Mouse (Mus musculus): Measurements from ENCODE around the gene Gm340.

The Gm340 gene

GRCm38 (mm10) chr19:41581706-41582420 lies at the start of gene Gm340:
Gm340 (plus strand) TSS chr19:41582370.
- DNase-seq (ENCODE audit: low spot score), result no peak

GRCm38 (mm10) chr19:41534021-41534420 lies 48.1 kb upstream of the Gm340 start:
- no peak for DNase-seq (ENCODE audit: low spot score)

GRCm38 (mm10) chr19:41556981-41557380 lies 25.2 kb upstream of the Gm340 start:
- DNase-seq (ENCODE audit: low spot score), result no peak

- DNase-seq (ENCODE audit: low spot score), result no peak
Measured at GRCm38 (mm10) chr19:41557491-41557890, 24.7 kb upstream of the Gm340 start.

- no peak for DNase-seq (ENCODE audit: low spot score)
Measured at GRCm38 (mm10) chr19:41558891-41559486, 23.2 kb upstream of the Gm340 start.

GRCm38 (mm10) chr19:41560856-41561255 lies 21.3 kb upstream of the Gm340 start:
- DNase-seq (ENCODE audit: low spot score), result no peak

- no peak for DNase-seq (ENCODE audit: low spot score)
Measured at GRCm38 (mm10) chr19:41568791-41569190, 13.4 kb upstream of the Gm340 start.

GRCm38 (mm10) chr19:41573700-41574099 lies 8.5 kb upstream of the Gm340 start:
- no peak for DNase-seq (ENCODE audit: low spot score)

- no peak for DNase-seq (ENCODE audit: low spot score)
Measured at GRCm38 (mm10) chr19:41577576-41577975, 4.6 kb upstream of the Gm340 start.

- DNase-seq (ENCODE audit: low spot score), result no peak
Measured at GRCm38 (mm10) chr19:41579311-41579920, 2.8 kb upstream of the Gm340 start.

- DNase-seq (ENCODE audit: low spot score), result no peak
Measured at GRCm38 (mm10) chr19:41582918-41583514, 846 bp downstream of the Gm340 start.

- no peak for DNase-seq (ENCODE audit: low spot score)
Measured at GRCm38 (mm10) chr19:41586752-41587151, 4.6 kb downstream of the Gm340 start.

GRCm38 (mm10) chr19:41587431-41588222 lies 5.5 kb downstream of the Gm340 start:
- DNase-seq (ENCODE audit: low spot score), result no peak

- no peak for DNase-seq (ENCODE audit: low spot score)
Measured at GRCm38 (mm10) chr19:41589026-41589425, 6.9 kb downstream of the Gm340 start.

GRCm38 (mm10) chr19:41589681-41590080 lies 7.5 kb downstream of the Gm340 start:
- DNase-seq (ENCODE audit: low spot score), result no peak

- DNase-seq (ENCODE audit: low spot score), result no peak
Measured at GRCm38 (mm10) chr19:41591808-41592207, 9.6 kb downstream of the Gm340 start.

GRCm38 (mm10) chr19:41597170-41597894 lies 15.2 kb downstream of the Gm340 start:
- no peak for DNase-seq (ENCODE audit: low spot score)

GRCm38 (mm10) chr19:41600647-41601046 lies 18.5 kb downstream of the Gm340 start:
- DNase-seq (ENCODE audit: low spot score), result no peak

- DNase-seq (ENCODE audit: low spot score), result no peak
Measured at GRCm38 (mm10) chr19:41606208-41606987, 24.2 kb downstream of the Gm340 start.

GRCm38 (mm10) chr19:41611683-41612082 lies 29.5 kb downstream of the Gm340 start:
- DNase-seq (ENCODE audit: low spot score), result no peak

Measured in left cerebral cortex, adult 11 months (tissue).